Mouse (Mus musculus): ENCODE measurements at regions not wholly inside any gene's neighbourhood (a gene's known extent, or its start where the extent isn't known, plus 50 kb on each side); places are given as distances from the start of the nearest gene placed in this dataset.

DNA sequence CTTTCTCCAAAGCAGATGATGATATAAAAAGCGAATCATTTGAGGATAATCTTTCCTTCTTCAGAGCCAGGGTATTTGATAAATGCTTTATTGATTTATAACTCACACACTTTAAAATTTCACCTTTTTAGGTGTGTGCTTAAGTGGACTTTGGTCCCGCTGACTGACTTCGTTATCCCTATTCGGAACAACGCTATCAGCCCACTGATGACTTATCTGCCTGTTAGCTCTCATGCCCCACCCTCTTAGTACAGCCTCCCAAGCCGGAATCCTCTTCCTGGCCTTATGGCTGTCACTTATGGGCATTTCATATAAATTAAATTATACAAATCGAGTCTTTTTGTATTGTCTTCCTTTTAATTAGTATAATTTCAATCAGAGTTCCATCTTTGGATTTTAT lies 510.4 kb downstream of the Tshz3 start:
- TF ChIP-seq CTCF (IDR thresholded peaks at IDR 0.05; ENCODE audit: low read depth, low read length) (no peak), POLR2A (IDR thresholded peaks at IDR 0.05; ENCODE audit: extremely low read depth, insufficient read depth, low read length) (no peak)

Measured in liver, adult 2 months (tissue).